Mouse (Mus musculus) small intestine, adult 2 months (tissue): ENCODE data around the gene Rxfp2.

Experiments
- CTCF ChIP-seq: fragments of 200-500 bp; IDR thresholded peaks from 2 replicates; pipeline ENCODE4 v1.5.1; 2012; ENCODE audit warnings: low read depth, mild to moderate bottlenecking, control low read depth, inconsistent platforms, low read length, moderate library complexity, mixed read lengths; ENCODE audit not compliant: insufficient replicate concordance, insufficient read length; ENCODE audit errors: extremely low read depth
- POLR2A ChIP-seq: fragments of 200-500 bp; IDR thresholded peaks from 2 replicates; pipeline ENCODE4 v1.6.1; 2012; ENCODE audit warnings: low read depth, mild to moderate bottlenecking, control low read depth, inconsistent platforms, low read length, moderate library complexity

DNA sequence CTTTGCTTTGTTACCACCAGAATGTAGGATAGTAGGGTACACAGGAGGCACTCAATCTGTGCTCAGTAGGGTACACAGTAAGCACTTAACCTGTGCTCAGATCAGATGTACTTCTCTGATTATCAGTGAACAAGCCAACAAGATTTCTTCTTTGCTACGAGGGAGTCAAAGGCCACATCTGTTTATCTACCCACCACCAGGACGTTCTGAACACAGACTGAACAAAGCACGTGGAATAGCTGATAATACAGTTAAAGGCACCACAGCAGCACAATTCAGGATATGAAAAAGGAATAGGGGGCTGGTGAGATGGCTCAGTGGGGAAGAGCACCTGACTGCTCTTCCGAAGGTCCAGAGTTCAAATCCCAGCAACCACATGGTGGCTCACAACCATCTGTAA lies 18.4 kb downstream of the Rxfp2 start:
- TF ChIP-seq CTCF, result no peak
- TF ChIP-seq POLR2A, result no peak
